In genomic region chr5:117628351-117628750, GRCm38 (mm10) we compare ENCODE assay signal across 7 mouse cellular contexts.
DNase-seq lines count a peak whose midpoint lies in the region; ATAC-seq and TF ChIP-seq lines count a peak whose summit lies in the region.

No protein-coding gene starts in this region.

- H3K4me2 ChIP-seq in lung, embryonic 14.5 days = no peak overlapping the region

- no peak overlapping the region for H3K4me3 ChIP-seq in lung, embryonic 14.5 days (ENCODE audit: low read depth, low read length)

- no peaks in the 10 kb centered on the region; the same call in 1 of the 2 replicates for H3K4me1 ChIP-seq in lung, embryonic 14.5 days (ENCODE audit: insufficient read depth)

- DNase-seq in lung, embryonic 14.5 days = peak; percentile 71
- DNase-seq in lung, adult 18-20 months = no peak
- peak; percentile 76 for DNase-seq in adrenal gland, postnatal 14 days
- peak; percentile 52 for DNase-seq in embryo, embryonic 11 days
- DNase-seq in layer of hippocampus, adult 9-10 months (ENCODE audit: low spot score) = peak; percentile 61
- DNase-seq in retina, adult 2 months (ENCODE audit: low read depth, low spot score) = peak; percentile 13
- no peak for DNase-seq in spleen, postnatal 14 days (ENCODE audit: low spot score in 2 of 2)

- TF ChIP-seq CTCF in lung, embryonic 14.5 days (IDR thresholded peaks at IDR 0.05; ENCODE audit: low read depth) = peak; percentile 58

- no peaks in the 10 kb centered on the region for H3K9me3 ChIP-seq in lung, embryonic 14.5 days (ENCODE audit: low read depth, low read length)

- no peak for ATAC-seq in lung, embryonic 14.5 days (ENCODE audit: insufficient read depth)

- H3K27me3 ChIP-seq in lung, embryonic 14.5 days (ENCODE audit: insufficient read depth, low read length) = no peaks in the 10 kb centered on the region

- no peak overlapping the region for H3K9ac ChIP-seq in lung, embryonic 14.5 days

- WGBS in lung, embryonic 14.5 days = 48% methylated on average over 7 of the region's 7 CpGs

- H3K36me3 ChIP-seq in lung, embryonic 14.5 days (ENCODE audit: insufficient read depth) = no peaks in the 10 kb centered on the region

- no peak overlapping the region for H3K27ac ChIP-seq in lung, embryonic 14.5 days (ENCODE audit: low read depth)

Comparison
In these comparisons a context has a peak if more than half of its experiments do, and no peak if none do; other contexts are left out.
1. DNase-seq: peak in lung, embryonic 14.5 days (single experiment), adrenal gland, postnatal 14 days (single experiment), embryo, embryonic 11 days (single experiment), layer of hippocampus, adult 9-10 months (single experiment) and retina, adult 2 months (single experiment); none in lung, adult 18-20 months (0 of 2) and spleen, postnatal 14 days (0 of 2).